Mouse (Mus musculus) thymus, adult 18-20 months (tissue): ENCODE results near the gene A630095E13Rik.
"Not testable (repeated sequence)": the region's sequence is repeated elsewhere in the genome, so short reads cannot be mapped to it uniquely, and the experiment has no call there.

Experiments used
- DNase-seq, 2 experiments: peaks; one replicate each; pipeline ENCODE4 v3.0.0; 2022; ENCODE audit warnings: mixed read lengths in 2 of 2

The A630095E13Rik gene

DNA sequence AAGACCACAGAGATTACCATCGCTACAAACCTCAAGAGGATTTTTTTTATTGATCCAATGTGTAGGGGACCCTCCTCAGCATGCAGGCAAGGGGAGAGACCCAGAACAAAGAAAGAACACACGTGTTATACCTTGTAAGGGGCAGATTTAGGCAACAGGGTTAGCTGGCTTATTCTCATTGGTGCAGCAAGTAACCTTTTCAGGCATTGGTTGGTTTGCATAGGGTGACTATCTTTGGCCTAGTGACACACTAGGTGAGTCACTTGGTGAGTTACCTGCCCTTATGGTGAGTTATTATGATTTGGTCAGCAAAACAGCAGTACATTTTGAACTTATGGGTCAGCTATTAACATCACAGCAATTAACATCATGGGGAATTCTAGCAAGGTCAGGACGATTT lies at the start of gene A630095E13Rik:
TSS of gene A630095E13Rik (minus strand) at position 101 of the 400 bp plus-strand sequence.
- DNase-seq: not testable (repeated sequence)

DNA sequence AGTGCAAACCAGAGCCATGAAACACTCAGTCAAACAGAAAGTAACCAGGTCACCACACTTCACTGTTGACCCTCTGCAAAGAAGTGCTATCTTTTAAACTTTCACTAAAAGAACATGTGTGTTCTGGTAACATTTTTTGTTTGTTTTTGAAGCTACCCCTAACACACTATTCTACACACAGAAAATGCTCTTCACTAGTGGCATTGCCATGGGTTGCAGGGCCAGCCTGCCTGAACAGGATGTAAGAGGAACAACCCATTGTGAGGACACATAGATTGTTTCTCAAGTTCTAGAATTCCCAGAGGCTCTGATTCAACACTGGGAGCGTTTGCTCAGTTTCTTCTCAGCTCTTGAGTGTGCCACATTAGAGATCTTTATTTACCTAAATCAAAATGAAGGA lies 49.7 kb upstream of the A630095E13Rik start, which contains the start of gene Acrv1:
TSS of gene Acrv1 (plus strand) at position 301 of the 400 bp plus-strand sequence.
- DNase-seq: no peak

DNA sequence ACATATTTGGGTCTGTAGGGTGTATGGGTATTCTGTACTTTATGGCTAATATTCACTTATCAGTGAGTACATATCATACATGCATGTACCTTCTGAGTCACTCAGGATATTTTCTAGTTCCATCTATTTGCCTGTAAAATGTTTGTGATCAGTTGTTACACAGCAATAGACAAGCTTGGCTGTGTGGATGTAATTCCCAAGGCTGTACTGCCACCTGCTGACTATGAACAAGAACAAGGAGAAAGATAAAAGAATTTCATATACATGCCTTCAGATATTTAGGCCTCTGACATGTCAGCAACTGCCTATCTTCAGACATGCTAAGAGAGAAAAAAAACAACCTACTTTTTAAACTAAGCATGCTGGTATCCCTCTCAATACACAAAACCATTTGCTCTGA lies 44.2 kb upstream of the A630095E13Rik start:
- DNase-seq: no peak

DNA sequence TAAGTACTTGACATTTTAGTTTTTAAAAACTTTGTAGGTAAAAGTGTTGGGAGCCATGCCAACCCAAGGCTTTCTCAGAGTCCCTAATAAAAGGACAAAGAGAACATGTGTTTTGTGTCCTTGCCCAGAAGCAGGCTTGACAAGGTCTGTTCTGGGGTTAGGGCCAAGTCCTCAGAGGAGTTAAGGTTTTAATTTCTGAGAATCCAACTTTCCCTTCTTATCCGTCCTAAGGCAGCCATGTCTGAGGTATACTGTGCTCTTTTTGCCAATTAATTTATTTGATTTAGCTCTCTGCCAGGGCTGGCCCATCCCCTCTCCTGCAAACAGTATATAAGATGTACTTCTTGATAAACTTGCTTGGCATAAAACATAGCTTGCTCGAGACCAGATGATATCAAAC lies 38.2 kb upstream of the A630095E13Rik start:
- DNase-seq: no peak
